Mouse (Mus musculus) stomach, postnatal 0 days (tissue): ENCODE measurements around the gene Ehhadh.
"Not testable (repeated sequence)": the region's sequence is repeated elsewhere in the genome, so short reads cannot be mapped to it uniquely, and the experiment has no call there.

ENCODE experiments used
- CTCF ChIP-seq: IDR thresholded peaks from 2 replicates; pipeline ENCODE4 v1.5.1; 2016; ENCODE audit warnings: antibody characterized with exemption, low read depth, mild to moderate bottlenecking, moderate library complexity
- EP300 ChIP-seq: optimal IDR thresholded peaks from 2 replicates; pipeline ENCODE3; 2016; ENCODE audit warnings: antibody characterized with exemption

GRCm38 (mm10) chr16:21793080-21793810 is 5.6 kb upstream of the Ehhadh start:
- not testable (repeated sequence) for TF ChIP-seq CTCF, EP300
